Mouse (Mus musculus): ENCODE results near the gene Slc9a1. TPM values are rescaled to one million over a fixed set of nuclear protein-coding genes. Genes with fewer than 3 reads are reported as not detected.

The Slc9a1 gene
- 26.6 TPM for polyA plus RNA-seq (2017; shearing (Covaris generic))

GRCm38 (mm10) chr4:133369553-133370297 lies at the start of gene Slc9a1:
TSS of gene Slc9a1 (plus strand) at chr4:133369706.

GRCm38 (mm10) chr4:133353367-133354365 lies 15.8 kb upstream of the Slc9a1 start, which contains the start of gene Wdtc1:
TSS of gene Wdtc1 (minus strand) at chr4:133353481.

Other genes with a start within 250 kb of the Slc9a1 start
- gene Wasf2, start 239.2 kb upstream of the Slc9a1 start, polyA plus RNA-seq (2017; shearing (Covaris generic)), result 104 TPM
- not detected for gene Cd164l2, start 157.6 kb upstream of the Slc9a1 start, polyA plus RNA-seq (2017; shearing (Covaris generic))
- not detected for gene Gpr3, start 157.2 kb upstream of the Slc9a1 start, polyA plus RNA-seq (2017; shearing (Covaris generic))
- not detected for gene Map3k6, start 128.9 kb upstream of the Slc9a1 start, polyA plus RNA-seq (2017; shearing (Covaris generic))
- 53.7 TPM for gene Sytl1, start 106.6 kb upstream of the Slc9a1 start, polyA plus RNA-seq (2017; shearing (Covaris generic))
- 87.6 TPM for gene Tmem222, start 91.9 kb upstream of the Slc9a1 start, polyA plus RNA-seq (2017; shearing (Covaris generic))
- gene Wdtc1, start 16.2 kb upstream of the Slc9a1 start, polyA plus RNA-seq (2017; shearing (Covaris generic)), result 3.8 TPM
- not detected for gene Tent5b, start 110.4 kb downstream of the Slc9a1 start, polyA plus RNA-seq (2017; shearing (Covaris generic))
- not detected for gene Trnp1, start 128.8 kb downstream of the Slc9a1 start, polyA plus RNA-seq (2017; shearing (Covaris generic))
- gene Kdf1, start 149.3 kb downstream of the Slc9a1 start, polyA plus RNA-seq (2017; shearing (Covaris generic)), result 0.76 TPM
- gene Nudc, start 176.3 kb downstream of the Slc9a1 start, polyA plus RNA-seq (2017; shearing (Covaris generic)), result 98.6 TPM
- not detected for gene Nr0b2, start 183.7 kb downstream of the Slc9a1 start, polyA plus RNA-seq (2017; shearing (Covaris generic))
- gene Gpatch3, start 205.0 kb downstream of the Slc9a1 start, polyA plus RNA-seq (2017; shearing (Covaris generic)), result 3.1 TPM
- 14.3 TPM for gene Gpn2, start 214.7 kb downstream of the Slc9a1 start, polyA plus RNA-seq (2017; shearing (Covaris generic))
- 12.1 TPM for gene Sfn, start 232.5 kb downstream of the Slc9a1 start, polyA plus RNA-seq (2017; shearing (Covaris generic))